In genomic region chr19:29501106-29501505, GRCm38 (mm10) we compare ENCODE assay signal across 8 mouse cellular contexts. TPM values are rescaled to one million over a fixed set of nuclear protein-coding genes. Genes with fewer than 3 reads are reported as not detected.
DNase-seq lines count a peak whose midpoint lies in the region; ATAC-seq and TF ChIP-seq lines count a peak whose summit lies in the region.

No protein-coding gene starts in this region.

- 40% methylated on average over 11 of the region's 11 CpGs for WGBS in forebrain, postnatal 0 days
- 46% methylated on average over 11 of the region's 11 CpGs for WGBS in intestine, postnatal 0 days
- WGBS in lung, postnatal 0 days, result 46% methylated on average over 11 of the region's 11 CpGs

- TF ChIP-seq EP300 in lung, postnatal 0 days (IDR thresholded peaks at IDR 0.05), result no peak

- peak overlapping the region; percentile 31 for H3K4me2 ChIP-seq in forebrain, postnatal 0 days (ENCODE audit: low read depth)
- H3K4me2 ChIP-seq in intestine, postnatal 0 days (replicated peaks; ENCODE audit: low read depth), result peak overlapping the region; percentile 62
- H3K4me2 ChIP-seq in lung, postnatal 0 days (replicated peaks; ENCODE audit: low read depth, low read length), result peak overlapping the region; percentile 49

- no peaks in the 10 kb centered on the region for H3K27me3 ChIP-seq in forebrain, postnatal 0 days (ENCODE audit: insufficient read depth, low read length)
- H3K27me3 ChIP-seq in intestine, postnatal 0 days (replicated peaks; ENCODE audit: control insufficient read depth, insufficient read depth, low read length), result no peaks in the 10 kb centered on the region
- no peaks in the 10 kb centered on the region for H3K27me3 ChIP-seq in lung, postnatal 0 days (replicated peaks; ENCODE audit: insufficient read depth, low read length)

- H3K9me3 ChIP-seq in forebrain, postnatal 0 days (ENCODE audit: low read length), result no peaks in the 10 kb centered on the region
- no peaks in the 10 kb centered on the region for H3K9me3 ChIP-seq in intestine, postnatal 0 days (ENCODE audit: control insufficient read depth)
- no peaks in the 10 kb centered on the region for H3K9me3 ChIP-seq in lung, postnatal 0 days (ENCODE audit: low read length)

- no peaks in the 10 kb centered on the region for H3K36me3 ChIP-seq in forebrain, postnatal 0 days (ENCODE audit: insufficient read depth)
- H3K36me3 ChIP-seq in intestine, postnatal 0 days (ENCODE audit: control insufficient read depth, insufficient read depth), result no peaks in the 10 kb centered on the region
- no peaks in the 10 kb centered on the region for H3K36me3 ChIP-seq in lung, postnatal 0 days (ENCODE audit: insufficient read depth, low read length)

- no peak overlapping the region for H3K4me3 ChIP-seq in bone marrow macrophage, adult 2 months (ENCODE audit: insufficient read depth, low read length)
- H3K4me3 ChIP-seq in forebrain, postnatal 0 days (ENCODE audit: low read depth, low read length), result 0 out of 2 replicates have a peak overlapping the region, but pooled peaks have one; percentile 4
- H3K4me3 ChIP-seq in intestine, postnatal 0 days (ENCODE audit: low read depth, low read length), result peak overlapping the region; percentile 23
- peak overlapping the region; percentile 19 for H3K4me3 ChIP-seq in lung, postnatal 0 days (ENCODE audit: low read depth, low read length)

- peak overlapping the region; percentile 53 for H3K27ac ChIP-seq in bone marrow macrophage, adult 2 months (ENCODE audit: insufficient read depth, low read depth, low read length)
- H3K27ac ChIP-seq in forebrain, postnatal 0 days (ENCODE audit: low read depth, low read length), result no peak overlapping the region
- peak overlapping the region; percentile 70 for H3K27ac ChIP-seq in intestine, postnatal 0 days (ENCODE audit: low read depth, low read length)
- no peak overlapping the region for H3K27ac ChIP-seq in lung, postnatal 0 days (ENCODE audit: low read length)

- peak; percentile 71 for ATAC-seq in forebrain, postnatal 0 days
- ATAC-seq in intestine, postnatal 0 days, result peak; percentile 34; the same call in 1 of the 2 replicates
- ATAC-seq in lung, postnatal 0 days, result peak; percentile 66

- H3K4me1 ChIP-seq in bone marrow macrophage, adult 2 months (ENCODE audit: control insufficient read depth, insufficient read depth, low read length), result peaks cover 47% of the 10 kb centered on the region
- no peaks in the 10 kb centered on the region for H3K4me1 ChIP-seq in forebrain, postnatal 0 days (ENCODE audit: insufficient read depth)
- no peaks in the 10 kb centered on the region for H3K4me1 ChIP-seq in intestine, postnatal 0 days (replicated peaks; ENCODE audit: control insufficient read depth, insufficient read depth, low read length)
- no peaks in the 10 kb centered on the region; the same call in 1 of the 2 replicates for H3K4me1 ChIP-seq in lung, postnatal 0 days (ENCODE audit: insufficient read depth, low read depth, low read length)

- TF ChIP-seq POLR2A in bone marrow macrophage, adult 2 months (IDR thresholded peaks at IDR 0.05; ENCODE audit: borderline replicate concordance, low read depth, low read length), result no peak

- intact Hi-C loops in gastrocnemius, postnatal 36 days (cut with DNase I), result loop anchor here (5.0 to 10.0 kb wide), 2 partner anchors 144 to 446 kb away; no protein-coding TSS in a partner anchor

- peak; percentile 66 for TF ChIP-seq CTCF in bone marrow macrophage, adult 2 months (IDR thresholded peaks at IDR 0.05; ENCODE audit: low read depth, low read length)
- peak; percentile 44 for TF ChIP-seq CTCF in forebrain, postnatal 0 days (IDR thresholded peaks at IDR 0.05; ENCODE audit: low read depth)
- TF ChIP-seq CTCF in intestine, postnatal 0 days (IDR thresholded peaks at IDR 0.05; ENCODE audit: low read depth), result peak; percentile 70
- peak; percentile 63 for TF ChIP-seq CTCF in lung, postnatal 0 days (IDR thresholded peaks at IDR 0.05)

- DNase-seq in cerebellum, adult 18-20 months, result peak; percentile 14
- no peak for DNase-seq in cerebellum, adult 9-11 months
- DNase-seq in forebrain, postnatal 0 days, result peak; percentile 21
- DNase-seq in lung, postnatal 0 days (ENCODE audit: low spot score), result peak; percentile 46
- peak; percentile 74 for DNase-seq in retina, postnatal 1 day
- no peak for DNase-seq in gastrocnemius, postnatal 36 days

- H3K9ac ChIP-seq in forebrain, postnatal 0 days, result no peak overlapping the region
- no peak overlapping the region for H3K9ac ChIP-seq in intestine, postnatal 0 days (ENCODE audit: low read depth, low read length)
- no peak overlapping the region; the same call in 1 of the 2 replicates for H3K9ac ChIP-seq in lung, postnatal 0 days (replicated peaks; ENCODE audit: low read depth)

RNA-seq across cellular contexts. Expression of gene Ric1, which starts 21.0 kb away (rescaled TPM):
- polyA plus RNA-seq in bone marrow macrophage, adult 2 months (2012; ENCODE audit: insufficient read depth, insufficient read length, missing spikeins), result 22.5 and 23.1 TPM in 2 replicates
- 35.0 and 38.0 TPM in 2 replicates for total RNA-seq in forebrain, postnatal 0 days (2014; rRNA removed)
- polyA plus RNA-seq in forebrain, postnatal 0 days (2015; fragmentation: Nextera tagmentation; extraction: Ambion mirVana), result 7.9 and 10.4 TPM in 2 replicates
- polyA plus RNA-seq in intestine, postnatal 0 days (2015; fragmentation: Nextera tagmentation; extraction: Ambion mirVana), result 10.2 and 12.0 TPM in 2 replicates
- 17.7 and 18.6 TPM in 2 replicates for polyA plus RNA-seq in lung, postnatal 0 days (2015; fragmentation: Nextera tagmentation; extraction: Ambion mirVana)
- 10 to 100 TPM; 22.9 to 23.2 TPM for total RNA-seq in gastrocnemius, postnatal 36 days (2021)

Comparison
In these comparisons a context has a peak if more than half of its experiments do, and no peak if none do; other contexts are left out.
1. DNase-seq: peak in cerebellum, adult 18-20 months (2 of 2), forebrain, postnatal 0 days (single experiment), lung, postnatal 0 days (single experiment) and retina, postnatal 1 day (single experiment); none in cerebellum, adult 9-11 months (single experiment) and gastrocnemius, postnatal 36 days (0 of 2).
2. H3K27ac ChIP-seq: peak in bone marrow macrophage, adult 2 months (single experiment) and intestine, postnatal 0 days (single experiment); none in forebrain, postnatal 0 days (single experiment) and lung, postnatal 0 days (single experiment).
3. Peak in every context shown above with its lines, with median percentiles within 50 percentile points of each other: CTCF ChIP-seq, ATAC-seq and H3K4me2 ChIP-seq.